Mouse (Mus musculus): ENCODE results near the gene Adamts13. TPM values are rescaled to one million over a fixed set of nuclear protein-coding genes. Genes with fewer than 3 reads are reported as not detected.
A peak's percentile ranks its signal among the peaks of the same experiment; 100 is the strongest.

Adamts13 gene
- 0.57 TPM in 1 of 3 replicates, not detected in the others for total RNA-seq (2017)

DNA sequence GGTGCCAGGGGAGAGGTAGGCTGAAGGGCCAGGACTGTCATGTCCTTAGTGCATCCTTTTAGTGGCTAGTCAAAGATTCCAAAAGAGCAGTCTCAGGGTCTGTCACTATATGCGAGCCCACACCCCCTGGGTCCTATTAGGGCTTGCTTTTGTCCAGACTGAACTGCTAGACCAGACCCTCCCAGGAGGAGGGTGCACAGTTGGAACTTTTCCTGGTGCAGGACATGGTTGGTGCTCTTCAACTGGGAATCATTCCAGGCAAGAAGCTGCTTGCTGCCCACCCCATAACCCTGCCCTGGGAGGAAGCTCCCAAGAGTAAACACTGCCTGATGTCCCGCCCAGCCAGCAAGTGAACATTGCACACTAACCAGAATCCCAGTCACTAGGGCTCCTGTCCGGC lies at the start of gene Adamts13:
TSS of gene Adamts13 (plus strand) at position 301 of the 400 bp plus-strand sequence.
- ATAC-seq (replicated peaks; ENCODE audit: insufficient number of reproducible peaks, low FRiP score, low TSS enrichment, poor library complexity, severe bottlenecking): no peak

DNA sequence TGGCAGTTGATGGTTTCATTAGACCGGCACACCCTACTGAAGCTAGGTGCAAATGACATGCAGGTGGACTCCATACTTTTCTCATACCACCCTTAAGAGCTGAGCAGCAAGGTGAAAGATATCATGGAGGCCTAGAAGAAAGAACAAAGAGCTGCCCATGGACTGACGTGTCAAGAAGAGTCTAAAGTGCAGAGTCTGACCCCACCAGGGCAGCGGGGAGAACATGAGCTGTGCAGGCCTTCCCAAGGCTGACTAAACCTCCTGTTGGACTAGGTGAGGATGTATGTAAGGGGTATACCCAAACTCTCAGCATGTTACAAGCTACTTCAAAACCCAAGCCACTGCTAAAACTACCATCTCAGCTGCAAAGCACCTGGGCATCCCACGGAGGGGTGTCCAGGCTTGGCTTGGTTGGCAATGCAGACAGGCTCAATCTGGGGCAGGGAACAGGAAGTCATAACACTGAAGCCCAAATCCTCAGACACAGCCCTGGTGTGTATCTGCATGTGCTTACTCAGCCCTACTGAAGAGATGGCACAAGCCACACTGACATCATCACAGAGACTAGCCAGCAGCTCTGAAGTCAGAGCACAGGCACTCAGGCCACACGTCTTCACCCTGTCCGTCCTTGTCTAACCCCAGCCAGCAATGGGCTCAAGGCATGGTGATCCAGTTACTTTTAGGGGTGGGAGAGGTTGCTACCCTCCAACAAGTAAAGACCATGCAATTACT lies 45.3 kb upstream of the Adamts13 start:
- no peak for ATAC-seq (replicated peaks; ENCODE audit: insufficient number of reproducible peaks, low FRiP score, low TSS enrichment, poor library complexity, severe bottlenecking)

DNA sequence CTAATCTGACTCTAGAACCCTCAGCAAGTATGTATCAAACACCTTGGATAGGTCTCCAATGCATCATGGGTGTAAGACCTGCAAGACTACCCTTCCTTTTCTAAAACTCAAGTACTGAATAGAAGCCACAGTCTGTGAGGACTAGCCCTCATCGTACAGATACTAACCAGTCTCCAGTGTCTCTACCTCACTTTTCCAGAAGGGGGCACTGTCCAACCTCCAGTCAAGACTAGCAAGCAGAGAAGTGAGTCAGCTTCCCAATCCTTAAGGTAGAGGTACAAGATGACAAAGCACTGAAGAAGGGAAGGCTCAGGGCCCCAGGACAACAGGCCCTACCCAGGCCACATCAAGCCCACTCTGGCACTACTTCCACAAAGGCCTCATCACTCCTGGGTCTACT lies 42.8 kb upstream of the Adamts13 start:
- peak; percentile 32; the same call in 1 of the 2 replicates for ATAC-seq (replicated peaks; ENCODE audit: insufficient number of reproducible peaks, low FRiP score, low TSS enrichment, poor library complexity, severe bottlenecking)

DNA sequence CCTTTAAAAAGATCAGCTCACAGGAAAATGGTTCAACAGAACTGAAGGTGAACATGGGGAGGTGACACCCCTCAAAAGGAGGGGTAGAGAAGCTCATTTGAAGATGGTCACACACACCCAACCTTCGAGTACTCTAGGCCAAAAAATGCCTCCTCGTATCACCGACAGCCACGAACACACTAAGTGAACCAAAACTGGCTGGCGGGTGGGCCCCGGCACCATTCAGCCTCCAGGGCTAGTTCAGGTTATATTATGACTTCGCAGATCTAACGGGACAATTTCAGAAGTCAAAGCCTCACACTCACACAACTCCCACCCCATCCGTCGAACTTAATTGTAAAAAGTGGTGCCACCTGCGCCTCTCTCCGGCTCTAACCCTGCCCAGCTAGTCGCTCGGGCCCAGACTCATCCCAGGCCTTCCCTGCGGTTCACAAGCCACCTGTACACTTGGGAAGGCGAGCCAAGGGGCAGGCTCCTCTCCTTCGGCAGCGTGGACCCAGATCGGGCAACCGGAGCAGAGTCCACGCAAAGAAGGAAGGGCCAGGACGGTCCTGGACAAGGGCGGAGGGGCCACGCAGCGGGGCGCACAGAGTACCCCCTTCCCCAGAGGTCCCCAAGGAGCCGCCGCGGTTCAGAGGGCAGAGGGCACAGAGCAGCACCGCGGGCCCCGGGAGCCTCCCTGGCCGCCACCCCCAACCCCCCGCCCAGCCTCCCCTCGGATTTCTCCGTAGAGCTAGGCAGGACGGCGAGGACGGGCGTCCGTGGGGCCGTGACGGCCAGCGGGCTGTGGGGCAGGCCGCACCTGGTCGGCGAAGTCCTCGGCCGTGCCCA lies 40.5 kb upstream of the Adamts13 start:
- no peak for ATAC-seq (replicated peaks; ENCODE audit: insufficient number of reproducible peaks, low FRiP score, low TSS enrichment, poor library complexity, severe bottlenecking)

DNA sequence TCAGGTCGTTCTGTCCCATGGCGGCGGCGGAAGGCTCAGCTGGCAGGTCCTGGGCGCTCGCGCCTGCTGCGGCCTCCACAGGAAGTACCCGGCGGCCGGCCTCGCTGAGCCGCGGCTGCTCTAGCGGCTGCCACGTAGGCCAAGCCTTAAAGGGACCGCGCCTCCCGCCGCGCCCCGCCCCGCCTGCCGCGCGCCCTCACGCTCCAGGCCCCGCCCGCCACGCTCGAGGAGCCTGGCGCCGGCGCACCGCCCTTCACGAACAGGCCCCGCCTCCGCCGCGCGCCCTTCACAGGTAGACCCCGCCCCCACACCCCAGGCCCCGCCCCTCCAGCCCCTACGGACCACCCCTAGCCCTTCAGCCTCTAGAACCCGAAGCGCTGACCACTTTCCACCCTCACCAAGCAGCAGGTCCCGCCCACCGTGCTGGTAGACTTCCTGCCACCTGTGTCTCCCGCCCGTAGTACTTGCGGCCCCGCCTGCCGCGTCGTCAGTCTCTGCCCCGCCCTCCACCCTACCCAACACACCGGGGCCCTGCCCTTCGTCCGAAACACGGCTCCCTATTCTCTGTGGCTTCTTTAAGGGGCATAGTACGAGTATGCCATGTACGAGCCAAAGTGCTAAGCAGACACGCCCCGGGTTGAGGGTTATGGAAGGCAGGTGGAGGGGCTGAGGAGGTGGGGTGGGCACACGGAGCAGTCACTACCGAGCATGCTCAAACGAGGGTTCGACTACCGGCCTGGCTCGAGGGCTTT lies 39.7 kb upstream of the Adamts13 start, which contains the start of the genes Surf4 and Stkld1:
TSS of gene Surf4 (minus strand) at position 625 of the 752 bp plus-strand sequence.
TSS of gene Stkld1 (plus strand) at position 744 of the 752 bp plus-strand sequence.
- peak; percentile 75 for ATAC-seq (replicated peaks; ENCODE audit: insufficient number of reproducible peaks, low FRiP score, low TSS enrichment, poor library complexity, severe bottlenecking)

DNA sequence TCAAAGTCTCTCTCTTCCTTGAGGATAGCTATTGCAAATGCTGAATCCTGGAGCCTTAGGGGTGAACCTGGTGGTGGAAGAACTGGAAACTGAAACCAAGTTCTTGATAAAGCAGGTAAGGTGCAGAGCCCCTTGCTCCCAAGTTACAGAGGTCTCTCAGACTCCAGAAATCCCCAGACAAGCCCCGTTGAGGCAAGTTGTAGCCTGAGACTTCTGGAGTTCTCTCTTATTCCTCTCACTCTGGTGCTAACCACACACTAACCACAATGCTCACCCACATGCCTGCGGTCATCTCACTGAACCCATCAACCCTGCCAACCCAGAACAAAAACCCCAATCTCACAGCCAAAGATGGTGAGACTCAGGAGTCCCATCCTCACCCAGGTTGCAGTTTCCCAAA lies 37.9 kb upstream of the Adamts13 start:
- ATAC-seq (replicated peaks; ENCODE audit: insufficient number of reproducible peaks, low FRiP score, low TSS enrichment, poor library complexity, severe bottlenecking): no peak

DNA sequence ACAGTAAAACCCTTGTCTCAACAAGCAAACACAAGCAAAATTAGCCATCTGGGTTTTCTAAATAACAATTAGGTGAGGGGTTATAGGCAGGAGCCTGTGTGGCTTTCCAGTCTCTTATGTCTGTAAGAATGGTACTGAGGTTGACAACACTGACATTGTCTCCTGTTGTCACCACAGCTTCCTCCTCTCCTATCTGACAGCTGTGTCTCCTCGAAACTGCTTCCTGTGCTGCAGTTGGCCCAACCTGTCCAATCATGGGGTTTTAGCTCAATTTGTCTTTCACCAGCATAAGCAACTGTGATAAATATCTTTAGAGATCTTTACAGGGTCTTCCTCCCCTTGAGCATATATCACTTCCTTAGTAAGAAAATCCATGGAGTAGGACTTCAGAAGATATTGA lies 36.8 kb upstream of the Adamts13 start:
- ATAC-seq (replicated peaks; ENCODE audit: insufficient number of reproducible peaks, low FRiP score, low TSS enrichment, poor library complexity, severe bottlenecking): no peak

DNA sequence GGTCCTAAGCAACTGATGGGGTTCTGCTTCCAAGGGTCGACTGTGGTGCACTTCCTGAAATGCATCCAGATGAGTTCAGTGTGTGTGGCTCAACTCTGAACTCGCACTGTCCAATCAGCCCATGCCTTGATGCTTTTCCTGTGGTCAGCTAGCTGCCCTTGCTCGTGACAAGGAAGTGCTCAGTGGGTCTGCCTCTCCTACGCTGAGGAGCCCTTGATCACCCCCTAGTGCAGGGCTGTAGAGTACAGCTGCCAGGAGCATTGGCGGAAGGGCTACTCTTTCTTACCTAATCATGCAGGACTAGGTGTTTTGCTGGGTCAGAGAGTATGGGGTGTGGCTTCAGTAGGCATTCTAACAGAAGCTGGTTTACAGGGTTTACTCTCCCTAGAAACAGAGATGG lies 31.7 kb upstream of the Adamts13 start:
- ATAC-seq (replicated peaks; ENCODE audit: insufficient number of reproducible peaks, low FRiP score, low TSS enrichment, poor library complexity, severe bottlenecking): peak; percentile 78

DNA sequence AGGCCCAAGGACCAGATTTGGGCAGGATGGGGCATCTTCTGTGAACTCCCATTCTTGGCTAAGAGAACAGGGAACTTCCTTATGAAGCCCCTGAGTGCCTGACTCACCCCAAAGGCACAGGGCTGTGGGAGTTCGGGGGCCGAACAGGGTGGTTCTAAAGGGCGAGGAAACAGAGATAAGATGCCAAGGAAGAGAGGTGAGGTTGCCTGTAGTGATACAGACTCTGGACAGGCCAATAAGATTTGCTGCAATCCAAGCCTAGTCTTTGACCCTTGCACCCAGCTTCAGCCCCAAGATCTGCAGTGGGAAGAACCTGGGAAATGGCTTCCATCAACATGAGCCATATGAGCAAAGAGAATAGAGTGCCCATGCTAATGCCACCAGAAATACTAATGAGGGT lies 30.0 kb upstream of the Adamts13 start:
- no peak for ATAC-seq (replicated peaks; ENCODE audit: insufficient number of reproducible peaks, low FRiP score, low TSS enrichment, poor library complexity, severe bottlenecking)

DNA sequence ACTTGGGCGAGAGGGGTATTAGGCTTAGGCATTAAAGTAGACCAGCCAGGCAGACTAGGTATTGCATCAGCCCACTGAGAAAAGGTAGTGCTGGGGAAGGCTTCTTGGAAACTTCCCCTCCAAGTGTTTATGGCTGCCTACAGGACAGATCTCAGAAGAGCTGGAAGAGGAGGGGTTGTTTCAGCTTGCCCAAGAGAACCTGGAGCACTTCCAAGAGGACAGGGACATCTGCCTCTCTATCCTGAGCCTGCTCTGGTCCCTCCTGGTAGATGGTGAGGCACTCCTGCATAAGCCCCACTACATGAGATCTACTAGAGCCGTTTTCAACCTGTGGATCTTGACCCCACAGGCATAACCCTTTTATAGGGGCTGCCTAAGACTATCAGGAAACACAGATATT lies 22.8 kb upstream of the Adamts13 start:
- no peak for ATAC-seq (replicated peaks; ENCODE audit: insufficient number of reproducible peaks, low FRiP score, low TSS enrichment, poor library complexity, severe bottlenecking)

DNA sequence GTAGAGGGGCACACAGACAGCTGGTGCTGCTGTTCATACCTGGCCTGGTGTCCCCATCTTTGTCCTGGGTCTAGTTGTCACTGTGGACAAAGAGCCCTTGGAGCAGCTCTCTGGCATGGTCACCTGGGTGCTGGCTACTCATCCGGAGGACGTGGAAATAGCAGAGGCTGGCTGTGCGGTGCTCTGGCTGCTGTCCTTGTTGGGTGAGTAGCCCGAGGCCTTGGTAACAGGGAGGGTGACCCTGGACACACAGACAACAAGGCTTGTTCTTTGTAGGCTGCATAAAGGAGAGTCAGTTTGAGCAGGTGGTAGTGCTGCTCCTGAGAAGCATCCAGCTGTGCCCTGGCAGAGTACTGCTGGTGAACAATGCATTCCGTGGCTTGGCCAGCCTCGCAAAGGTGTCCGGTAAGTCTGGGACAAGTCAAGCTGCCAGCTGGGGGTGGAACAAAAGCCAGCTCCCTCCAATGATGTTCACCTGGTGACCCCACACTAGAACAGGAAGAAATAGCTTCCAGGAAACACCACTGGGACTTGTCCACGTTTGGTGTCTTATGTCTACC lies 21.8 kb upstream of the Adamts13 start:
- ATAC-seq (replicated peaks; ENCODE audit: insufficient number of reproducible peaks, low FRiP score, low TSS enrichment, poor library complexity, severe bottlenecking): no peak

DNA sequence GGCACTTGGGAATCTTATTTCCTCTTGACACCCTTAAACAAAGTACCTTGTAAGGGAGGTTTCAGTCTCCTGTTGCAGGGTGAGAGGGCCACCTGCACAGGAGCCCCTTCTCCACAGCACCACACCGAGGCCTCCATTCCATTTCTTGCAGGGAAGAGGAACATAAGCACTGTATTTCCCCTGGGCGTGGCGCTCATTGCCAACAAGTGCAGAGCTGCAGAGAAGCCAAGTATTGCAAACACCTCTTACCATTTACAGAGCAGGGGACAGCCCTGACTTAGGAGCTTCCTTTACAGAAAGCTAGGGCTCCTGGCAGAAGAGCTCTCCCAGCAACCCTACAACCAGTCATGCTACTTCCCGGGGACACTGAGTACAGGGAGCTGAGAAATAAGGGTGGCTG lies 21.0 kb upstream of the Adamts13 start:
- no peak for ATAC-seq (replicated peaks; ENCODE audit: insufficient number of reproducible peaks, low FRiP score, low TSS enrichment, poor library complexity, severe bottlenecking)

DNA sequence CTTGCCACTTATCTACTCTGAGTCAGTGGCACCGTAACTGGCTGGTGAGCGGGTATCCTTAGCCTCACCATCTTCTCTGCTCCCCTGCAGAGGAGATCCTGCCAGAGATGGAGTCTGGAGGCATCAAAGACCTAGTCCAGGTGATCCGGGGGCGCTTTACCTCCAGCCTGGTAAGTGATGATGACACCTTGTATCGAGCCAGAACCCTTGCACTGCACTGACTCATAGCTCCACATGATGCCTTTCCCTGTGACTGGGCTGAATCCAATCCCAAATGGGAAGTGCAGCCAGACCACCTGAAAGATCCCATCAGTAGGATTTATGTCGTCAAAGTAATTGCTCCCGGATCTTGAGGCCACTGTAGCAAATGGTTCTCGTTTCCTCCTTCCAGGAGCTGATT lies 20.4 kb upstream of the Adamts13 start:
- ATAC-seq (replicated peaks; ENCODE audit: insufficient number of reproducible peaks, low FRiP score, low TSS enrichment, poor library complexity, severe bottlenecking): no peak

DNA sequence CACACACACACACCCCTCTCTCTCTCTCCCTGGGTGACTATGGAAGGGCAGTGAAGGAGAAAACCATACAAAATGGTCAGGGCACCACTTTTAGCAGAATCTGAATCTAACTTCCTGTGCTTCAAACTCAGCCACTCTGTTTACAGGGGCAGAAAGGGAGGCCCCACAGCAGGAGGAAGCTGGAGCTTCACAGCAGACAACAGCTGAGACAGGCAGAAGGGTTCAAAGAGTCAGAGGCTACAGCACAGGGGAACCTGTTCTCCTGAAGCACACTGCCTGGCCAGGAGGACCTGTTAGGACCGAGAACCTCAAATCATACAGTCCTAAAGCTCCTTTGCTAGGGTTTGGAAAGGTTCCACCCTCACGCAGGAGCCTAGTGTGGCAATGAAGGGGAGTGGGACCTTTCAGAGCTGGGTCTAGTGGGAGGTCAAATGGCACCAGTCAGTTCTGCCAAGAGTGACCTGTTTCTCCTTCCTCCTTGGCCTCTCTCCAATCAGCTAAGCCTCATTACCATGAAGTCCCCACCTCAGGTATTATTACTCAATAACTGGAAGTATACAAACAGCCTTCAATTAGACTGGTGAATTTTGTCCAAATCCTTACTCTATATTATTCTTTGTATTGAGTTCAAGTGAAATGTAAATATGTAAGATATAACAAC lies 18.4 kb upstream of the Adamts13 start:
- ATAC-seq (replicated peaks; ENCODE audit: insufficient number of reproducible peaks, low FRiP score, low TSS enrichment, poor library complexity, severe bottlenecking): no peak

DNA sequence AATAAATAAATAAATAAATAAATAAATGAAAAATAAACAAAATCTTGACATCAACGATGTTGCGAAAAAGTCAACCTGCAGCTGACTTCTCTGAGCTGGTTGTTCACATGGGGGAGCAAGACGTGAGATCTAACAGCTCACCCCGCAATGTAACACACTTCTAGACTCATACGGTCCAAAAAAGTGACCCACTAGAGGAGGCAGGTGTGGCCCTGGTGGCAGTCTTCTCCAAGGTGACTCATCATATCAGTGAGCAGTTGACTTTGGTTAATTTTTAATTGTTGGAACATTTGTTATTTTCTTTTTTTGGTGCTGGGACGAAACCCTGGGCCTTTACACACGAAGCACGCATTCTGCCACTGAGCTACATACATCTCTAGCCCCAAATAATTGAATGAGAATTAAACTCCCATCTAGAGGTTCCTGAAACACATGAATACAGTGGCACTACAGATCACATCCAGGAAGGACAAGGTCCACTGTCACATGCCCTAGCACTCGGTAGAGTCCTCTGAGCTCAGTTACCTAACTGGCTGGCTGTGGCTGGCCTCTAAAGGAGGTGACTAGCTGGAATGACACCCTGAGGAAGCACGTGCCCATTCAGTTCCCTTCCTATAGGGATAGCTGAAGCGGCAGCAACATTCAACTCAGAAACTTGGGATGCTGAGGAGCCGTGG lies 16.3 kb upstream of the Adamts13 start:
- no peak for ATAC-seq (replicated peaks; ENCODE audit: insufficient number of reproducible peaks, low FRiP score, low TSS enrichment, poor library complexity, severe bottlenecking)

DNA sequence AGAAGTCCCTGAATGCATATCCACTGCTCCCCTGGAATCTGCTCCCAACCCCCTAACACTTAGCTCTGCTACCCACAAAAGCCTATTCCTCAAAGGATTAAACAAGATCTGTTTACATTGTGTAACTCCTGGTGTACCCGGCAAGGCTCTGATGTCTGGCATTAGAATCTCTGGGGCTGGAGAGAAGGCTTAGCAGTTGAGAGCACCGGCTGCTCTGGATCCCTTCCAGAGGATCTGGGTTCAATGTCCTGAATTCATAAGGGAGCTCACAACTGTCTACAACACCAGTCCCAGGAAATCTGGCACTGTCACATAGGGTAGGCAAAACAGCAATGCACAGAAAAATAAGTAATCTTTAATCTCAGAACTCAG lies 15.7 kb upstream of the Adamts13 start:
- no peak for ATAC-seq (replicated peaks; ENCODE audit: insufficient number of reproducible peaks, low FRiP score, low TSS enrichment, poor library complexity, severe bottlenecking)

DNA sequence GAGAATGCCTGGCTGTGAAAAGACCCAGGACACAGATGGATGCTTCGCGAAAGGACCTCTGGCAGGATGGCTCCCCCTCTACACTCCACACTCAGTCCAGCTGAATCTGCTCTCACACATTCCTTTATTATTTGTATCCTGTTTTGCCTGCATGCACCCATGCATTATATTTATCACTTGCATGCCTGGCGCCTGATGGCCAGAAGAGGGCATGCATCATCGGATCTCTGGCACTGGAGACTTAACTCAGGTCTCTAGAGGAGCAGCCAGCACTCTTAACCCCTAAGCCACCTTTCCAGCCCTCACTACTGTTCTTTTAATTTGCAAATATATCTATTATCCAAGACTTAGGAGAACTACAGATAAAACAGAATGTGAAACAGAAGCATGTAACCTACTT lies 12.5 kb upstream of the Adamts13 start:
- no peak for ATAC-seq (replicated peaks; ENCODE audit: insufficient number of reproducible peaks, low FRiP score, low TSS enrichment, poor library complexity, severe bottlenecking)

Data from monocyte, adult 5-6 weeks (primary cell).